Mouse (Mus musculus): Measurements from ENCODE around the gene Pkhd1.

DNA sequence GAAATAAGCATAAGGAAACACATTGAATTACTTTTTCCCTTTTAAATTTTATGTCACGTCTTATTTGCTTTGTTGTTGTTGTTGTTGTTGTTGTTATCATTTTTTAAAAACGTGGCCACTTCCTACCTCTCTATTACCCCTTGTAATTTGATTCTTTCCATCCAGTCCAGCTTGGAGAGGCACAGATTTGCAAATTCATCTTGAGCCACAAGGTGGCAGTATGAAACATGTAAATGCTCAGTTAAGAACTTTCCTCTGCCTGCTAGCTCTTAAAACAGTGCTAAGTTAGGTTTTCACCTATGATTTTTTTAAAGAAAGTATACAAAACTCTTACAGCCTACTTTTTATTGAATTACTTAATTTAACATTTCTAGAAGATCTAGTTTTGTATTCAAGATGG lies 306.4 kb downstream of the Pkhd1 start:
- TF ChIP-seq GATA1 (IDR thresholded peaks at IDR 0.05; ENCODE audit: low read length) (no peak), TAL1 (IDR thresholded peaks at IDR 0.05; ENCODE audit: low read length) (no peak)
